Mouse (Mus musculus): Measurements from ENCODE around the gene Rps2.

The Rps2 gene

GRCm38 (mm10) chr17:24734513-24734912 lies 16.6 kb downstream of the Rps2 start:
- no peak for DNase-seq

GRCm38 (mm10) chr17:24735446-24735845 lies 17.5 kb downstream of the Rps2 start:
- DNase-seq, result no peak

GRCm38 (mm10) chr17:24736330-24737051 lies 18.6 kb downstream of the Rps2 start, which contains the start of gene Msrb1:
TSS of gene Msrb1 (plus strand) at chr17:24736642.
- peak; percentile 100 for DNase-seq

GRCm38 (mm10) chr17:24737135-24737810 lies 19.4 kb downstream of the Rps2 start:
- DNase-seq, result no peak

- DNase-seq, result no peak
Measured at GRCm38 (mm10) chr17:24738238-24738637, 20.3 kb downstream of the Rps2 start.

- no peak for DNase-seq
Measured at GRCm38 (mm10) chr17:24739926-24740325, 22.0 kb downstream of the Rps2 start.

GRCm38 (mm10) chr17:24742307-24742706 lies 24.4 kb downstream of the Rps2 start:
- no peak for DNase-seq

- no peak for DNase-seq
Measured at GRCm38 (mm10) chr17:24743896-24744295, 26.0 kb downstream of the Rps2 start.

GRCm38 (mm10) chr17:24744381-24744780 lies 26.5 kb downstream of the Rps2 start:
- no peak for DNase-seq

GRCm38 (mm10) chr17:24745526-24746497 lies 27.9 kb downstream of the Rps2 start:
- DNase-seq, result peak; percentile 91

GRCm38 (mm10) chr17:24746986-24747385 lies 29.1 kb downstream of the Rps2 start:
- no peak for DNase-seq

GRCm38 (mm10) chr17:24751528-24751927 lies 33.6 kb downstream of the Rps2 start:
- DNase-seq, result no peak

- DNase-seq, result no peak
Measured at GRCm38 (mm10) chr17:24752415-24753394, 34.8 kb downstream of the Rps2 start, which contains the start of gene Hs3st6. TSS of gene Hs3st6 (plus strand) at chr17:24752988.

- no peak for DNase-seq
Measured at GRCm38 (mm10) chr17:24757394-24757793, 39.5 kb downstream of the Rps2 start.

- peak; percentile 51 for DNase-seq
Measured at GRCm38 (mm10) chr17:24761121-24761520, 43.2 kb downstream of the Rps2 start.

- peak; percentile 54 for DNase-seq
Measured at GRCm38 (mm10) chr17:24765016-24765905, 47.3 kb downstream of the Rps2 start.

GRCm38 (mm10) chr17:24766266-24766875 lies 48.5 kb downstream of the Rps2 start:
- no peak for DNase-seq

- no peak for DNase-seq
Measured at GRCm38 (mm10) chr17:24769146-24769545, 51.2 kb downstream of the Rps2 start.

Measured in lung, postnatal 10 days (tissue).